Mouse (Mus musculus) B cell, adult 2 months (primary cell): Measurements from ENCODE around the gene Arid3b.
A peak's percentile ranks its signal among the peaks of the same experiment; 100 is the strongest.
"Not testable (repeated sequence)": the region's sequence is repeated elsewhere in the genome, so short reads cannot be mapped to it uniquely, and the experiment has no call there.

Experiments used
- DNase-seq, 2 experiments: peaks; one replicate each; pipeline ENCODE4 v3.0.0; 2022

Gene Arid3b

GRCm38 (mm10) chr9:57836581-57837170 lies at the start of gene Arid3b:
TSS of gene Arid3b (minus strand) at chr9:57836793.
- DNase-seq: peak; percentile 89 to 92

- DNase-seq: no peak
These were observed 46.8 kb upstream of the Arid3b start for GRCm38 (mm10) chr9:57883413-57883812.

GRCm38 (mm10) chr9:57881781-57882180 lies 45.2 kb upstream of the Arid3b start:
- DNase-seq: not testable (repeated sequence)

GRCm38 (mm10) chr9:57880278-57880677 lies 43.7 kb upstream of the Arid3b start:
- no peak for DNase-seq

GRCm38 (mm10) chr9:57879213-57879612 lies 42.6 kb upstream of the Arid3b start:
- DNase-seq: no peak

GRCm38 (mm10) chr9:57874994-57875393 lies 38.4 kb upstream of the Arid3b start:
- DNase-seq: no peak

GRCm38 (mm10) chr9:57874134-57874533 lies 37.5 kb upstream of the Arid3b start:
- DNase-seq: no peak

- DNase-seq: no peak
These were observed 33.8 kb upstream of the Arid3b start for GRCm38 (mm10) chr9:57870273-57870816.

- no peak for DNase-seq
These were observed 32.2 kb upstream of the Arid3b start for GRCm38 (mm10) chr9:57868767-57869166.

GRCm38 (mm10) chr9:57867880-57868279 lies 31.3 kb upstream of the Arid3b start:
- no peak for DNase-seq

GRCm38 (mm10) chr9:57867236-57867635 lies 30.6 kb upstream of the Arid3b start:
- DNase-seq: no peak

- no peak for DNase-seq
These were observed 29.9 kb upstream of the Arid3b start for GRCm38 (mm10) chr9:57866530-57866929.

- no peak for DNase-seq
These were observed 27.7 kb upstream of the Arid3b start for GRCm38 (mm10) chr9:57864336-57864735.

GRCm38 (mm10) chr9:57861951-57862471 lies 25.4 kb upstream of the Arid3b start:
- peak; percentile 74 to 78 for DNase-seq

- DNase-seq: no peak
These were observed 19.9 kb upstream of the Arid3b start for GRCm38 (mm10) chr9:57856456-57856855.

- peak; percentile 77 to 78 for DNase-seq
These were observed 17.7 kb upstream of the Arid3b start for GRCm38 (mm10) chr9:57854280-57854679.

GRCm38 (mm10) chr9:57839032-57839431 lies 2.4 kb upstream of the Arid3b start:
- no peak for DNase-seq

- peak; percentile 18 to 26 for DNase-seq
These were observed 615 bp downstream of the Arid3b start for GRCm38 (mm10) chr9:57835841-57836514.

- DNase-seq: peak; percentile 58 to 59
These were observed 1.8 kb downstream of the Arid3b start for GRCm38 (mm10) chr9:57834629-57835417.

GRCm38 (mm10) chr9:57833762-57834471 lies 2.7 kb downstream of the Arid3b start:
- no peak for DNase-seq

GRCm38 (mm10) chr9:57831267-57832082 lies 5.1 kb downstream of the Arid3b start:
- peak; percentile 77 for DNase-seq
